Mouse (Mus musculus): ENCODE data around the gene Auh.

- no peak for TF ChIP-seq POLR2A (IDR thresholded peaks at IDR 0.05; ENCODE audit: low read depth, low read length)
- no peak for TF ChIP-seq CTCF (IDR thresholded peaks at IDR 0.05; ENCODE audit: extremely low read depth, insufficient read length, insufficient replicate concordance, low read depth, low read length)
Observed at GRCm38 (mm10) chr13:52847481-52847880, 82.0 kb downstream of the Auh start.

All from small intestine, adult 2 months (tissue).